Mouse (Mus musculus): Measurements from ENCODE around the gene Tmem199.

GRCm38 (mm10) chr11:78495904-78496303 is 16.1 kb downstream of the Tmem199 start:
- TF ChIP-seq CTCF (IDR thresholded peaks at IDR 0.05; ENCODE audit: low read depth) (no peak), EP300 (IDR thresholded peaks at IDR 0.05; ENCODE audit: low read depth) (no peak)

All from liver, postnatal 0 days (tissue).